Mouse (Mus musculus) kidney, embryonic 14.5 days (tissue): ENCODE data around the gene Wfdc12. TPM values are rescaled to one million over a fixed set of nuclear protein-coding genes. Genes with fewer than 3 reads are reported as not detected.

Experiments used
- ATAC-seq: fragments of 200-750 bp; cut with Nextera tagmentation; 2 replicates; pipeline ENCODE4 v1.8.0; 2017; ENCODE audit warnings: moderate number of reproducible peaks, mild to moderate bottlenecking, moderate TSS enrichment, moderate library complexity; ENCODE audit not compliant: low FRiP score, low TSS enrichment
- H3K27ac ChIP-seq: fragments of 300-500 bp; sonication (generic); 2 replicates; pipeline ENCODE4 v1.5.1; 2014; ENCODE audit warnings: low read depth, mild to moderate bottlenecking, low read length, moderate library complexity, mixed read lengths
- H3K27me3 ChIP-seq: fragments of 300-500 bp; sonication (generic); 2 replicates; pipeline ENCODE4 v1.6.1; 2014; ENCODE audit warnings: mild to moderate bottlenecking, low read length; ENCODE audit not compliant: control insufficient read depth, insufficient read depth
- H3K36me3 ChIP-seq: fragments of 300-500 bp; sonication (generic); 2 replicates; pipeline ENCODE4 v1.6.1; 2014; ENCODE audit warnings: low read length, mixed read lengths; ENCODE audit not compliant: control insufficient read depth, insufficient read depth
- H3K4me1 ChIP-seq: fragments of 300-500 bp; sonication (generic); 2 replicates; pipeline ENCODE4 v1.6.1; 2014; ENCODE audit warnings: low read length, mixed read lengths; ENCODE audit not compliant: control insufficient read depth, insufficient read depth
- H3K4me2 ChIP-seq: fragments of 300-500 bp; sonication (generic); replicated peaks from 2 replicates; pipeline ENCODE4 v1.6.1; 2014; ENCODE audit warnings: low read depth, mild to moderate bottlenecking, low read length
- H3K4me3 ChIP-seq: fragments of 300-500 bp; sonication (generic); 2 replicates; pipeline ENCODE4 v1.5.1; 2014; ENCODE audit warnings: mild to moderate bottlenecking, low read length
- H3K9ac ChIP-seq: fragments of 300-500 bp; sonication (generic); 2 replicates; pipeline ENCODE4 v1.6.1; 2014; ENCODE audit warnings: low read depth, mild to moderate bottlenecking, low read length, moderate library complexity
- H3K9me3 ChIP-seq: fragments of 300-500 bp; sonication (generic); 2 replicates; pipeline ENCODE4 v1.6.1; 2016; ENCODE audit warnings: low read length; ENCODE audit not compliant: control insufficient read depth
- WGBS: fragments of 180-500 bp; shearing (Covaris S2); extraction: QIAGEN DNeasy Blood & Tissue Kit; methylation state at CpG from one replicate; pipeline ENCODE4 v1.1.7; 2014; 5-methylcytosine and 5-hydroxymethylcytosine counted together
- polyA plus RNA-seq: library from polyadenylated mRNA; unstranded; fragments of >200 nt; fragmentation: Nextera tagmentation; extraction: Ambion mirVana; gene quantifications from 2 replicates; pipeline ENCODE4 v1.2.1, GENCODE M21; 2014

The Wfdc12 gene
- polyA plus RNA-seq, result not detected in 2 replicates

GRCm38 (mm10) chr2:164190576-164190975 lies at the start of gene Wfdc12:
TSS of gene Wfdc12 (minus strand) at chr2:164190608.
- no peaks in the 10 kb centered on the region for H3K27me3 ChIP-seq
- WGBS, result 88% methylated on average over 6 of the region's 6 CpGs
- no peak for ATAC-seq

GRCm38 (mm10) chr2:164238366-164238765 lies 48.0 kb upstream of the Wfdc12 start, which contains the start of gene Svs2:
TSS of gene Svs2 (minus strand) at chr2:164238466.
- Histone ChIP-seq H3K4me3 (no peak within 1 kb of the TSS), H3K27me3 (no peaks in the 10 kb centered on the region), H3K27ac (no peak within 1 kb of the TSS), H3K36me3 (no peaks in the 10 kb centered on the region), H3K9me3 (no peaks in the 10 kb centered on the region), H3K4me2 (no peak within 1 kb of the TSS), H3K4me1 (no peaks in the 10 kb centered on the region), H3K9ac (no peak within 1 kb of the TSS)
- 81% methylated on average over 3 of the region's 3 CpGs for WGBS
- ATAC-seq, result no peak

More at GRCm38 (mm10) chr2:164190576-164190975, at the start of gene Wfdc12:
- Histone ChIP-seq H3K9me3 (no peaks in the 10 kb centered on the region), H3K4me3 (no peak within 1 kb of the TSS), H3K27ac (no peak within 1 kb of the TSS), H3K4me2 (no peak within 1 kb of the TSS), H3K36me3 (no peaks in the 10 kb centered on the region), H3K9ac (no peak within 1 kb of the TSS), H3K4me1 (no peaks in the 10 kb centered on the region)

DNA sequence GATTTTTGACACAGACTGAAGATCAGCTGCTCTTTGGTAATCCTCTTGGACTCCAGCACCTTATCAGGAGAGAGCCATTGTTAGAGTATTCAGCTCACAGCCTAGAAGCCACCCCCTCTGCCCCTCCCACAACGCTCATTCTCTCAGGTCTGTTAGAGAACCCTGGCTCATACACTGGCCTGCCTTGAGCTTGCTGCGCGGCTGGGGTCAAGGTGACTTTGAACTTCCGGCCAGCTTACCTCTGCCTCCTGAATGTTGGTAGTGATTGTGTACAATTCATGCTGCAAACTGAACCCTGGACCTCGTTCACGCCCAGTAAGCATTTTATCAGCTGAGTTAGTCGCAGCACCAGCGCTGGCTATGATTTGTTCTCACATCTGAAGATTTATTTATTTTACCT lies 42.3 kb upstream of the Wfdc12 start:
- 89% methylated on average over 8 of the region's 8 CpGs for WGBS
- Histone ChIP-seq H3K27me3 (no peaks in the 10 kb centered on the region), H3K4me3 (no peak overlapping the region), H3K36me3 (no peaks in the 10 kb centered on the region), H3K9ac (no peak overlapping the region), H3K4me2 (no peak overlapping the region), H3K9me3 (no peaks in the 10 kb centered on the region), H3K4me1 (no peaks in the 10 kb centered on the region), H3K27ac (no peak overlapping the region)
- ATAC-seq, result no peak

- Histone ChIP-seq H3K27me3 (no peaks in the 10 kb centered on the region), H3K9me3 (no peaks in the 10 kb centered on the region), H3K9ac (no peak overlapping the region), H3K4me2 (no peak overlapping the region), H3K36me3 (no peaks in the 10 kb centered on the region), H3K4me3 (no peak overlapping the region), H3K4me1 (no peaks in the 10 kb centered on the region), H3K27ac (no peak overlapping the region)
- 87% methylated on average over 8 of the region's 8 CpGs for WGBS
- ATAC-seq, result no peak
These were observed 38.1 kb upstream of the Wfdc12 start for GRCm38 (mm10) chr2:164228361-164229070.

- WGBS, result 44% methylated on average over 11 of the region's 11 CpGs
- no peaks in the 10 kb centered on the region for H3K9me3 ChIP-seq
- H3K36me3 ChIP-seq, result no peaks in the 10 kb centered on the region
- ATAC-seq, result peak; percentile 35; the same call in 1 of the 2 replicates
- H3K4me1 ChIP-seq, result 0 out of 2 replicates have a peak, but pooled peaks cover 2% of the 10 kb centered on the region
- peak within 1 kb of the TSS; percentile 17; the same call in 1 of the 2 replicates for H3K4me2 ChIP-seq
- peak within 1 kb of the TSS; percentile 32; the same call in 1 of the 2 replicates for H3K27ac ChIP-seq
- no peak within 1 kb of the TSS for H3K9ac ChIP-seq
- H3K27me3 ChIP-seq, result no peaks in the 10 kb centered on the region
- H3K4me3 ChIP-seq, result 0 out of 2 replicates have a peak within 1 kb of the TSS, but pooled peaks have one; percentile 7
These were observed 31.1 kb upstream of the Wfdc12 start, which contains the start of gene Wfdc15b for GRCm38 (mm10) chr2:164221522-164221921. TSS of gene Wfdc15b (minus strand) at chr2:164221660.

DNA sequence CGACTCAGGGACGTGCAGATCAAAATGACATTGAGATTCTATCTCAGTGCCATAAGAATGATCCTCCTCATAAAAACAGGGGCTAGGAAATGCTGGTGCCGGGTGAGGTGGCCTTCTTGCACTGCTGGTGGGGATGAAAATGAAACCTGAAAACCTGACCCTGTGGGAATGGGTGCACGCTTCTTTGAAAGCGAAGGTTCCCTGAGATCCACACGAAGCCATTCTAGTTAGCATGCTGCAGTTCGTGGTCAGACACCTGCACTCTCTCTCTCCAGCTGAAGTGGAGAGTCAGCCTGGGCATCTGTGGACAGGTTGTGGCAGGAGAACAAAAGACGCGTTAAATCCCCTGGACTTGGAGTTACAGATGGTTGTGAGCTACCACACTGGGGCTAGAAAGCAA lies 28.9 kb upstream of the Wfdc12 start:
- ATAC-seq, result no peak
- 79% methylated on average over 9 of the region's 9 CpGs for WGBS

GRCm38 (mm10) chr2:164212711-164213110 lies 22.3 kb upstream of the Wfdc12 start:
- WGBS, result 79% methylated on average over 5 of the region's 5 CpGs
- ATAC-seq, result no peak
- Histone ChIP-seq H3K27me3 (no peaks in the 10 kb centered on the region), H3K27ac (no peak overlapping the region), H3K4me2 (no peak overlapping the region), H3K9ac (no peak overlapping the region), H3K9me3 (no peaks in the 10 kb centered on the region), H3K4me1 (no peaks in the 10 kb centered on the region), H3K4me3 (no peak overlapping the region), H3K36me3 (no peaks in the 10 kb centered on the region)

More for the DNA sequence above, 28.9 kb upstream of the Wfdc12 start:
- Histone ChIP-seq H3K27me3 (no peaks in the 10 kb centered on the region), H3K36me3 (no peaks in the 10 kb centered on the region), H3K4me1 (0 out of 2 replicates have a peak, but pooled peaks cover 2% of the 10 kb centered on the region), H3K9me3 (no peaks in the 10 kb centered on the region), H3K27ac (no peak overlapping the region), H3K4me3 (no peak overlapping the region), H3K4me2 (no peak overlapping the region), H3K9ac (no peak overlapping the region)

DNA sequence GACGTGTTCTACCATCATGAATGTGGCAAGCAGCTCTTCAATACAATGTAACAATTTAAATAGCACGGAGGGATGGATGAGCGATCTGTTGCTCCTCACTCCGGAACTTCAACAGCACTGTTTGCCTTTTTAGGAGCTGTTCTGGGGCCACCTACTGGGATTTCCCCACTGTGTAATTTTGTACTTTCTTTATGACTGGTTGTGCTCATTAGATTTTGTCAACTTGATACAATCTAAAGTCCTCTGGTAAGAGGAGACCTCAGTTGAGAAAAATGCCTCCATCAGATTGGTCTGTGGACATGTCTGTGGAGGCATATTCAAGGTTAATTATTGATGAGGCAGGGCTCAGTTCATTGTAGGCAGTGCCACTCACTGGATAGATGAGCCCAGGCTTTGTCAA lies 20.5 kb upstream of the Wfdc12 start:
- Histone ChIP-seq H3K9me3 (no peaks in the 10 kb centered on the region), H3K36me3 (no peaks in the 10 kb centered on the region), H3K9ac (no peak overlapping the region), H3K4me2 (no peak overlapping the region), H3K4me3 (no peak overlapping the region), H3K27ac (no peak overlapping the region), H3K4me1 (no peaks in the 10 kb centered on the region), H3K27me3 (no peaks in the 10 kb centered on the region)
- WGBS, result 93% methylated on average over 4 of the region's 4 CpGs
- no peak for ATAC-seq

DNA sequence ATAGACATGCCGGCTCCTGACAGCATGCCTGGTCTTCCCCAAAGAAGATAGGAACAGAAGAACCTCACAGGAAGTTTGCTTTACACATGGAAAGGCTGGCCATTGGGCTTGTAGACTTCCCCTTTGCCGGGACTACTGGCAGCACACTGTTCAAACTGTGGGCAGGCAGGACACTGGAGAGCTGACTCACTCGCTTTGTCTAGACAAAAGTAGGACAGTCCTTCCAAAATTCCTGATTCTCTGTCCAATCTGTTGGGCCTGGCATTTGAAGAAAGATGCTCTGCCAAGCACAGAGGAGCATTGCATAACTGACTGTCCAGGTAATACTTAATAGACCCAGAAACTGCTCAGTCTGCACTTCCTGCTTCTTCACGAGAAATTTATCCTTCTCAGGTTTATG lies 16.3 kb upstream of the Wfdc12 start:
- Histone ChIP-seq H3K27me3 (no peaks in the 10 kb centered on the region), H3K9me3 (no peaks in the 10 kb centered on the region), H3K4me1 (no peaks in the 10 kb centered on the region), H3K4me2 (no peak overlapping the region), H3K36me3 (no peaks in the 10 kb centered on the region), H3K4me3 (no peak overlapping the region), H3K9ac (no peak overlapping the region), H3K27ac (no peak overlapping the region)
- WGBS, result 80% methylated on average over 4 of the region's 4 CpGs
- no peak for ATAC-seq
